Mouse (Mus musculus): ENCODE results near the gene Vegfa. TPM values are rescaled to one million over a fixed set of nuclear protein-coding genes. Genes with fewer than 3 reads are reported as not detected.
A peak's percentile ranks its signal among the peaks of the same experiment; 100 is the strongest.

The Vegfa gene
- 4.2 and 4.7 TPM in 2 replicates for polyA plus RNA-seq (2014; fragmentation: Nextera tagmentation; extraction: Ambion mirVana)

- DNase-seq (ENCODE audit: low spot score) (peak; percentile 96), ATAC-seq (ENCODE audit: low read depth) (peak; percentile 86)
- no peaks in the 10 kb centered on the region for H3K27me3 ChIP-seq (replicated peaks; ENCODE audit: control insufficient read depth, insufficient read depth, low read length)
- H3K9ac ChIP-seq (ENCODE audit: low read depth, low read length), result peak within 1 kb of the TSS; percentile 97
- peaks cover 32% of the 10 kb centered on the region for H3K4me1 ChIP-seq (ENCODE audit: control insufficient read depth, insufficient read depth, low read length)
- H3K4me3 ChIP-seq (ENCODE audit: low read depth, low read length), result peak within 1 kb of the TSS; percentile 85
- under 1% methylated on average over 39 of the region's 40 CpGs for WGBS
- H3K4me2 ChIP-seq (ENCODE audit: low read depth, low read length), result peak within 1 kb of the TSS; percentile 72
- H3K9me3 ChIP-seq (ENCODE audit: control insufficient read depth, low read length), result no peaks in the 10 kb centered on the region
- H3K36me3 ChIP-seq (ENCODE audit: control insufficient read depth, insufficient read depth, low read length), result 0 out of 2 replicates have a peak, but pooled peaks cover 3% of the 10 kb centered on the region
- H3K27ac ChIP-seq (replicated peaks; ENCODE audit: low read depth, low read length), result peak within 1 kb of the TSS; percentile 98
Observed at GRCm38 (mm10) chr17:46032257-46032991, at the start of gene Vegfa. Vegfa (minus strand) TSS chr17:46032369.

GRCm38 (mm10) chr17:46081657-46082056 lies 49.5 kb upstream of the Vegfa start:
- ATAC-seq (ENCODE audit: low read depth) (0 out of 2 replicates have a peak, but pooled peaks have one; percentile 3), DNase-seq (ENCODE audit: low spot score) (peak; percentile 34)
- Histone ChIP-seq H3K9ac (ENCODE audit: low read depth, low read length) (no peak overlapping the region), H3K36me3 (ENCODE audit: control insufficient read depth, insufficient read depth, low read length) (no peaks in the 10 kb centered on the region), H3K4me1 (ENCODE audit: control insufficient read depth, insufficient read depth, low read length) (peaks cover 44% of the 10 kb centered on the region), H3K9me3 (ENCODE audit: control insufficient read depth, low read length) (peaks cover 3% of the 10 kb centered on the region; the same call in 1 of the 2 replicates), H3K27me3 (replicated peaks; ENCODE audit: control insufficient read depth, insufficient read depth, low read length) (no peaks in the 10 kb centered on the region), H3K4me3 (ENCODE audit: low read depth, low read length) (no peak overlapping the region), H3K27ac (replicated peaks; ENCODE audit: low read depth, low read length) (0 out of 2 replicates have a peak overlapping the region, but pooled peaks have one; percentile 31), H3K4me2 (ENCODE audit: low read depth, low read length) (no peak overlapping the region)
- 41% methylated on average over 5 of the region's 7 CpGs for WGBS

- ATAC-seq (ENCODE audit: low read depth) (no peak), DNase-seq (ENCODE audit: low spot score) (no peak)
- Histone ChIP-seq H3K9ac (ENCODE audit: low read depth, low read length) (no peak overlapping the region), H3K4me1 (ENCODE audit: control insufficient read depth, insufficient read depth, low read length) (peaks cover 38% of the 10 kb centered on the region), H3K36me3 (ENCODE audit: control insufficient read depth, insufficient read depth, low read length) (no peaks in the 10 kb centered on the region), H3K9me3 (ENCODE audit: control insufficient read depth, low read length) (peaks cover 3% of the 10 kb centered on the region; the same call in 1 of the 2 replicates), H3K27ac (replicated peaks; ENCODE audit: low read depth, low read length) (no peak overlapping the region), H3K4me3 (ENCODE audit: low read depth, low read length) (no peak overlapping the region), H3K27me3 (replicated peaks; ENCODE audit: control insufficient read depth, insufficient read depth, low read length) (no peaks in the 10 kb centered on the region), H3K4me2 (ENCODE audit: low read depth, low read length) (no peak overlapping the region)
- 64% methylated on average over 5 of the region's 5 CpGs for WGBS
Observed at GRCm38 (mm10) chr17:46081042-46081441, 48.9 kb upstream of the Vegfa start.

GRCm38 (mm10) chr17:46080388-46080787 lies 48.2 kb upstream of the Vegfa start:
- Histone ChIP-seq H3K4me3 (ENCODE audit: low read depth, low read length) (no peak overlapping the region), H3K36me3 (ENCODE audit: control insufficient read depth, insufficient read depth, low read length) (no peaks in the 10 kb centered on the region), H3K4me1 (ENCODE audit: control insufficient read depth, insufficient read depth, low read length) (peaks cover 31% of the 10 kb centered on the region), H3K9ac (ENCODE audit: low read depth, low read length) (no peak overlapping the region), H3K4me2 (ENCODE audit: low read depth, low read length) (no peak overlapping the region), H3K9me3 (ENCODE audit: control insufficient read depth, low read length) (peaks cover 3% of the 10 kb centered on the region; the same call in 1 of the 2 replicates), H3K27ac (replicated peaks; ENCODE audit: low read depth, low read length) (no peak overlapping the region), H3K27me3 (replicated peaks; ENCODE audit: control insufficient read depth, insufficient read depth, low read length) (no peaks in the 10 kb centered on the region)
- WGBS, result 66% methylated on average over 7 of the region's 7 CpGs
- ATAC-seq (ENCODE audit: low read depth) (no peak), DNase-seq (ENCODE audit: low spot score) (peak; percentile 18)

DNA sequence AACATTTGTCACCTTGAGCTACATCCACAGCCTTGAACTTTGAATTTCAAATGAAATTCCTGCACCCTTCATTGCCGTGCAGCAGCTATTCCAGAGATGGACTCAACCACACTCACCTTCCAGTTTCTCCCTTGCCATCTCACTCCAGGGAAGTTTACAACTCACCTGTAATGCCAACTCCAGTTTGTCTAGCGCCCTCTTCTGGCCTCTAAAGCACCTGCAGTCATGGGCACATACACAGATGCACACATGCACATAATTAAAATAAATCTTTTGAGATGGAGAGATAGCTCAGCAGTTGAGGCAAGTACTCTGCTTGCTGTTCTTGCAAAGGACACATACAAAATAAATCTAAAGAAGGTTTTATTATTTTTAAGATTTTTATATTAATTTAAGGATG lies 46.9 kb upstream of the Vegfa start:
- ATAC-seq (ENCODE audit: low read depth) (no peak), DNase-seq (ENCODE audit: low spot score) (no peak)
- no peaks in the 10 kb centered on the region for H3K36me3 ChIP-seq (ENCODE audit: control insufficient read depth, insufficient read depth, low read length)
- H3K4me2 ChIP-seq (ENCODE audit: low read depth, low read length), result no peak overlapping the region
- peaks cover 30% of the 10 kb centered on the region for H3K4me1 ChIP-seq (ENCODE audit: control insufficient read depth, insufficient read depth, low read length)
- 69% methylated on average over 2 of the region's 2 CpGs for WGBS
- H3K4me3 ChIP-seq (ENCODE audit: low read depth, low read length), result no peak overlapping the region
- no peak overlapping the region for H3K27ac ChIP-seq (replicated peaks; ENCODE audit: low read depth, low read length)
- H3K27me3 ChIP-seq (replicated peaks; ENCODE audit: control insufficient read depth, insufficient read depth, low read length), result no peaks in the 10 kb centered on the region
- peaks cover 3% of the 10 kb centered on the region; the same call in 1 of the 2 replicates for H3K9me3 ChIP-seq (ENCODE audit: control insufficient read depth, low read length)
- H3K9ac ChIP-seq (ENCODE audit: low read depth, low read length), result no peak overlapping the region

- H3K27ac ChIP-seq (replicated peaks; ENCODE audit: low read depth, low read length), result no peak overlapping the region
- WGBS, result 92% methylated on average over 12 of the region's 12 CpGs
- no peak overlapping the region for H3K9ac ChIP-seq (ENCODE audit: low read depth, low read length)
- no peak overlapping the region for H3K4me2 ChIP-seq (ENCODE audit: low read depth, low read length)
- ATAC-seq (ENCODE audit: low read depth), result no peak
- no peaks in the 10 kb centered on the region for H3K36me3 ChIP-seq (ENCODE audit: control insufficient read depth, insufficient read depth, low read length)
- peaks cover 3% of the 10 kb centered on the region; the same call in 1 of the 2 replicates for H3K9me3 ChIP-seq (ENCODE audit: control insufficient read depth, low read length)
- no peak for DNase-seq (ENCODE audit: low spot score)
- H3K4me3 ChIP-seq (ENCODE audit: low read depth, low read length), result no peak overlapping the region
- no peaks in the 10 kb centered on the region for H3K27me3 ChIP-seq (replicated peaks; ENCODE audit: control insufficient read depth, insufficient read depth, low read length)
- H3K4me1 ChIP-seq (ENCODE audit: control insufficient read depth, insufficient read depth, low read length), result peaks cover 31% of the 10 kb centered on the region
Observed at GRCm38 (mm10) chr17:46077921-46078534, 45.9 kb upstream of the Vegfa start.

GRCm38 (mm10) chr17:46076260-46076551 lies 44.0 kb upstream of the Vegfa start:
- Histone ChIP-seq H3K4me3 (ENCODE audit: low read depth, low read length) (no peak overlapping the region), H3K27me3 (replicated peaks; ENCODE audit: control insufficient read depth, insufficient read depth, low read length) (no peaks in the 10 kb centered on the region), H3K9ac (ENCODE audit: low read depth, low read length) (no peak overlapping the region), H3K27ac (replicated peaks; ENCODE audit: low read depth, low read length) (no peak overlapping the region), H3K4me2 (ENCODE audit: low read depth, low read length) (no peak overlapping the region), H3K9me3 (ENCODE audit: control insufficient read depth, low read length) (peaks cover 3% of the 10 kb centered on the region; the same call in 1 of the 2 replicates), H3K36me3 (ENCODE audit: control insufficient read depth, insufficient read depth, low read length) (no peaks in the 10 kb centered on the region), H3K4me1 (ENCODE audit: control insufficient read depth, insufficient read depth, low read length) (peaks cover 22% of the 10 kb centered on the region)
- ATAC-seq (ENCODE audit: low read depth), result no peak
- 64% methylated on average over 1 of the region's 1 CpGs for WGBS
- no peak for DNase-seq (ENCODE audit: low spot score)

DNA sequence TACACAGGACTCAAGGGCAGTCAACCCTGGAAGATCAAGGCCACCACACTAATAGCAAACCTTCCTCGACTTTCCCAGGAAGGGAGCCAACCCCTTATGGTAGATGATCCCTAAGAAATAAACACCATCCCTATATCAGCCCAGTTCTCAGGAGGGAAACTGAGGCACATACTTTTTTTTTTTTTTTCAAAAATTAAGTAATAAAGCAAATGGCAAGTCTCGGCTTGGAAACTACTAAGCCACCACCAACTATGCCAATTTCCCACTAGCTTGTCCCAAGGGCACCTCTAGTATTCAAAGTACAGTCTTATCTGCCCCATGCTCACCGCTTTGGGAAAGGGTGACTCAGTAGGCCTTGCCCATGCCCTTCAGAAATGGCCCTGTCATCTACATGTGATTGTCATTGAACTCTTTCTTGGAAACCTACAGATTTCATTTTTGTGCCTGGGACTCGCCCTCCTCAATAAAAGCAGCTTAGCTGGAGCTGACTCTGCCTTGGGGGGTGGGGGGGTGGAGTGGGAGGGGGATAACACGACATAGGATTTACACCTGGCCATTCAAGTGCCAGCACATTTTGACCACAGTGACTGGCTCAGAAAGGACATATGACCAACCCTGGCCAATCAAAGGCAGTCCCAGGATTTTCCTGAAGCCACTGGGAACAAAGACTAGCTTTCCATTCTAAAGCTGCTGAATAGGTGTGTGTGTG lies 43.5 kb upstream of the Vegfa start:
- H3K4me1 ChIP-seq (ENCODE audit: control insufficient read depth, insufficient read depth, low read length), result peaks cover 22% of the 10 kb centered on the region
- H3K9me3 ChIP-seq (ENCODE audit: control insufficient read depth, low read length), result peaks cover 3% of the 10 kb centered on the region; the same call in 1 of the 2 replicates
- no peak overlapping the region for H3K27ac ChIP-seq (replicated peaks; ENCODE audit: low read depth, low read length)
- H3K27me3 ChIP-seq (replicated peaks; ENCODE audit: control insufficient read depth, insufficient read depth, low read length), result no peaks in the 10 kb centered on the region
- H3K36me3 ChIP-seq (ENCODE audit: control insufficient read depth, insufficient read depth, low read length), result no peaks in the 10 kb centered on the region
- H3K4me3 ChIP-seq (ENCODE audit: low read depth, low read length), result no peak overlapping the region
- ATAC-seq (ENCODE audit: low read depth), result no peak
- no peak overlapping the region for H3K9ac ChIP-seq (ENCODE audit: low read depth, low read length)
- WGBS, result 74% methylated on average over 5 of the region's 5 CpGs
- no peak for DNase-seq (ENCODE audit: low spot score)
- H3K4me2 ChIP-seq (ENCODE audit: low read depth, low read length), result no peak overlapping the region
